In genomic region chr2:123813950-123814337, GRCm38 (mm10) we compare ENCODE assay signal across 14 mouse cellular contexts.
A peak's percentile ranks its signal among the peaks of the same experiment; 100 is the strongest.
DNase-seq lines count a peak whose midpoint lies in the region; ATAC-seq and TF ChIP-seq lines count a peak whose summit lies in the region.
"Had no signal": no experiment of that assay in that cellular context is flagged by ENCODE, and none has a peak within 500 bp of the region (broad histone marks: within the 10 kb centered on the region; RNA-seq: fewer than 3 reads in every experiment).

No protein-coding gene starts in this region.

- H3K4me1 ChIP-seq in forebrain, postnatal 0 days (ENCODE audit: insufficient read depth) = 0 out of 2 replicates have a peak, but pooled peaks cover 6% of the 10 kb centered on the region
- H3K4me1 ChIP-seq in midbrain, embryonic 10.5 days = peaks cover 17% of the 10 kb centered on the region
- H3K4me1 ChIP-seq in neural tube, embryonic 13.5 days (replicated peaks) = peaks cover 17% of the 10 kb centered on the region
- H3K4me1 ChIP-seq: heart, embryonic 15.5 days; limb, embryonic 13.5 days; liver, embryonic 15.5 days had no signal

- H3K4me2 ChIP-seq in forebrain, postnatal 0 days (ENCODE audit: low read depth) = peak overlapping the region; percentile 14; the same call in 1 of the 2 replicates
- H3K4me2 ChIP-seq in neural tube, embryonic 13.5 days = peak overlapping the region; percentile 42
- H3K4me2 ChIP-seq: heart, embryonic 15.5 days; limb, embryonic 13.5 days; liver, embryonic 15.5 days had no signal

- H3K9me3 ChIP-seq in forebrain, postnatal 0 days (ENCODE audit: low read length) = no peaks in the 10 kb centered on the region
- no peaks in the 10 kb centered on the region for H3K9me3 ChIP-seq in midbrain, embryonic 10.5 days (replicated peaks)
- H3K9me3 ChIP-seq in neural tube, embryonic 13.5 days = no peaks in the 10 kb centered on the region
- H3K9me3 ChIP-seq: heart, embryonic 15.5 days; limb, embryonic 13.5 days; liver, embryonic 15.5 days had no signal

- no peak overlapping the region for H3K9ac ChIP-seq in forebrain, postnatal 0 days
- H3K9ac ChIP-seq in neural tube, embryonic 13.5 days = 0 out of 2 replicates have a peak overlapping the region, but pooled peaks have one; percentile 12
- H3K9ac ChIP-seq: heart, embryonic 15.5 days; limb, embryonic 13.5 days; liver, embryonic 15.5 days had no signal

- 12% methylated on average over 3 of the region's 3 CpGs for whole genome bisulfite sequencing in forebrain, postnatal 0 days
- WGBS in midbrain, embryonic 10.5 days = 66% methylated on average over 3 of the region's 3 CpGs
- 23% methylated on average over 3 of the region's 3 CpGs for WGBS in neural tube, embryonic 13.5 days

- peak; percentile 54 for ATAC-seq in forebrain, postnatal 0 days
- ATAC-seq in neural tube, embryonic 13.5 days (ENCODE audit: low read depth) = peak; percentile 45

- no peaks in the 10 kb centered on the region for H3K36me3 ChIP-seq in forebrain, postnatal 0 days (ENCODE audit: insufficient read depth)
- H3K36me3 ChIP-seq in midbrain, embryonic 10.5 days = no peaks in the 10 kb centered on the region
- no peaks in the 10 kb centered on the region for H3K36me3 ChIP-seq in neural tube, embryonic 13.5 days
- H3K36me3 ChIP-seq: heart, embryonic 15.5 days; limb, embryonic 13.5 days; liver, embryonic 15.5 days had no signal

- no peaks in the 10 kb centered on the region for H3K27me3 ChIP-seq in forebrain, postnatal 0 days (ENCODE audit: insufficient read depth, low read length)
- H3K27me3 ChIP-seq in midbrain, embryonic 10.5 days (ENCODE audit: low read depth, poor library complexity, severe bottlenecking) = no peaks in the 10 kb centered on the region
- H3K27me3 ChIP-seq in neural tube, embryonic 13.5 days = no peaks in the 10 kb centered on the region
- H3K27me3 ChIP-seq: heart, embryonic 15.5 days; limb, embryonic 13.5 days; liver, embryonic 15.5 days had no signal

- DNase-seq in layer of hippocampus, adult 2 months (ENCODE audit: low spot score in 2 of 2) = no peak
- DNase-seq in layer of hippocampus, adult 9-10 months (ENCODE audit: low spot score) = no peak
- no peak for DNase-seq in forebrain, postnatal 0 days
- DNase-seq in midbrain, embryonic 10.5 days (ENCODE audit: low spot score) = peak; percentile 14
- no peak for DNase-seq in adrenal gland, adult 2 months
- DNase-seq in cerebellum, adult 9-11 months = no peak
- DNase-seq in adrenal gland, adult 8-10 months = no peak
- DNase-seq: kidney, adult 2 months; kidney, postnatal 36 days; lung, postnatal 10 days had no signal

- H3K27ac ChIP-seq in layer of hippocampus, adult 2 months = peak overlapping the region; percentile 78
- H3K27ac ChIP-seq in forebrain, postnatal 0 days (ENCODE audit: low read depth, low read length) = peak overlapping the region; percentile 57; the same call in 1 of the 2 replicates
- peak overlapping the region; percentile 73 for H3K27ac ChIP-seq in midbrain, embryonic 10.5 days (replicated peaks)
- H3K27ac ChIP-seq in neural tube, embryonic 13.5 days (replicated peaks) = peak overlapping the region; percentile 77
- H3K27ac ChIP-seq: heart, embryonic 15.5 days; limb, embryonic 13.5 days; liver, embryonic 15.5 days had no signal

- H3K4me3 ChIP-seq in layer of hippocampus, adult 2 months = no peak overlapping the region
- no peak overlapping the region for H3K4me3 ChIP-seq in forebrain, postnatal 0 days (ENCODE audit: low read depth, low read length)
- H3K4me3 ChIP-seq in midbrain, embryonic 10.5 days = 0 out of 2 replicates have a peak overlapping the region, but pooled peaks have one; percentile 26
- H3K4me3 ChIP-seq in neural tube, embryonic 13.5 days = no peak overlapping the region
- H3K4me3 ChIP-seq: heart, embryonic 15.5 days; limb, embryonic 13.5 days; liver, embryonic 15.5 days had no signal

- TF ChIP-seq CTCF in layer of hippocampus, adult 2 months (conservative IDR thresholded peaks at IDR 0.05) = no peak
- no peak for TF ChIP-seq CTCF in forebrain, postnatal 0 days (IDR thresholded peaks at IDR 0.05; ENCODE audit: low read depth)
